Mouse (Mus musculus) MEL (cell line): Measurements from ENCODE around the gene Tec. TPM values are rescaled to one million over a fixed set of nuclear protein-coding genes. Genes with fewer than 3 reads are reported as not detected.

ENCODE experiments used
- DNase-seq: peaks from one replicate; pipeline ENCODE4 v3.0.0; 2011; ENCODE audit warnings: low read depth, low spot score
- H3K27ac ChIP-seq: 2 replicates; pipeline ENCODE4 v1.5.1; 2012; ENCODE audit warnings: low read depth, mild to moderate bottlenecking, control low read depth, low read length, moderate library complexity; ENCODE audit not compliant: control insufficient read depth
- H3K27me3 ChIP-seq, 2 experiments: fragments of 150-350 bp in 1 of 2; sonication (generic) in 1 of 2; 2 replicates each; pipeline ENCODE4 v1.6.1; 2012; ENCODE audit warnings: low read length in 2 of 2, mild to moderate bottlenecking in 2 of 2, improper control_type of control experiment in 1 of 2, moderate library complexity in 1 of 2; ENCODE audit not compliant: insufficient read depth in 2 of 2, control insufficient read depth in 1 of 2
- H3K36me3 ChIP-seq, 2 experiments: 2 replicates each; pipeline ENCODE4 v1.6.1; 2012 to 2014; ENCODE audit warnings: low read length in 2 of 2, improper control_type of control experiment in 1 of 2, inconsistent platforms in 1 of 2, mild to moderate bottlenecking in 1 of 2; ENCODE audit not compliant: insufficient read depth in 2 of 2, control insufficient read depth in 1 of 2
- H3K4me1 ChIP-seq, 2 experiments: fragments of 150-350 bp in 1 of 2; sonication (generic) in 1 of 2; 2 replicates each; pipeline ENCODE4 v1.6.1; 2012; ENCODE audit warnings: low read length in 2 of 2, improper control_type of control experiment in 1 of 2, mild to moderate bottlenecking in 1 of 2; ENCODE audit not compliant: insufficient read depth in 2 of 2, control insufficient read depth in 1 of 2
- H3K4me3 ChIP-seq, 2 experiments: fragments of 150-350 bp in 1 of 2; sonication (generic) in 1 of 2; 2 replicates each; pipeline ENCODE4 v1.5.1; 2012; ENCODE audit warnings: low read depth in 2 of 2, low read length in 2 of 2, mild to moderate bottlenecking in 2 of 2, moderate library complexity in 2 of 2, control low read depth in 1 of 2, improper control_type of control experiment in 1 of 2; ENCODE audit not compliant: control insufficient read depth in 1 of 2, insufficient read depth in 1 of 2
- H3K79me2 ChIP-seq: 2 replicates; pipeline ENCODE4 v1.6.1; 2012; ENCODE audit warnings: mild to moderate bottlenecking, low read length, moderate library complexity; ENCODE audit not compliant: control insufficient read depth, poor library complexity, insufficient read depth
- H3K9ac ChIP-seq: 2 replicates; pipeline ENCODE4 v1.6.1; 2012; ENCODE audit warnings: low read depth, mild to moderate bottlenecking, control low read depth, low read length, moderate library complexity; ENCODE audit not compliant: control insufficient read depth, poor library complexity, severe bottlenecking
- H3K9me3 ChIP-seq: fragments of 150-350 bp; sonication (generic); replicated peaks from 2 replicates; pipeline ENCODE4 v1.6.1; 2012; ENCODE audit warnings: mild to moderate bottlenecking, low read length, improper control_type of control experiment, moderate library complexity; ENCODE audit not compliant: insufficient read depth
- BHLHE40 ChIP-seq: IDR thresholded peaks from 2 replicates; pipeline ENCODE4 v1.6.1; 2012; ENCODE audit warnings: low read depth, mild to moderate bottlenecking, inconsistent platforms, low read length, improper control_type of control experiment, borderline replicate concordance
- CHD1 ChIP-seq: IDR thresholded peaks from 2 replicates; pipeline ENCODE4 v1.6.1; 2012; ENCODE audit warnings: low read depth, mild to moderate bottlenecking, inconsistent platforms, low read length, improper control_type of control experiment
- CHD2 ChIP-seq: IDR thresholded peaks from 2 replicates; pipeline ENCODE4 v1.6.1; 2011; ENCODE audit warnings: low read length, improper control_type of control experiment
- CTCF ChIP-seq, 3 experiments: IDR thresholded peaks in 2 of 3; conservative IDR thresholded peaks in 1 of 3; 2 replicates each; pipeline ENCODE4 v1.5.1; 2011 to 2012; ENCODE audit warnings: low read length in 3 of 3, low read depth in 2 of 3, mild to moderate bottlenecking in 2 of 3, improper control_type of control experiment in 1 of 3, inconsistent platforms in 1 of 3, mixed read lengths in 1 of 3, moderate library complexity in 1 of 3; ENCODE audit not compliant: control insufficient read depth in 1 of 3, insufficient read depth in 1 of 3, poor library complexity in 1 of 3, severe bottlenecking in 1 of 3
- E2F4 ChIP-seq: IDR thresholded peaks from 2 replicates; pipeline ENCODE4 v1.6.1; 2011; ENCODE audit warnings: low read depth, low read length, improper control_type of control experiment, borderline replicate concordance
- EP300 ChIP-seq, 2 experiments: IDR thresholded peaks; 2 replicates each; pipeline ENCODE4 v1.6.1; 2011; ENCODE audit warnings: improper control_type of control experiment in 2 of 2, low read length in 2 of 2, low read depth in 1 of 2, mild to moderate bottlenecking in 1 of 2
- GABPA ChIP-seq: IDR thresholded peaks from 2 replicates; pipeline ENCODE4 v1.6.1; 2012; ENCODE audit warnings: low read depth, mild to moderate bottlenecking, inconsistent platforms, low read length, improper control_type of control experiment, moderate library complexity
- GATA1 ChIP-seq: IDR thresholded peaks from 2 replicates; pipeline ENCODE4 v1.6.1; 2011; ENCODE audit warnings: low read depth, low read length, improper control_type of control experiment
- MAZ ChIP-seq: IDR thresholded peaks from 2 replicates; pipeline ENCODE4 v1.6.1; 2012; ENCODE audit warnings: low read depth, mild to moderate bottlenecking, inconsistent platforms, low read length, improper control_type of control experiment
- MYC ChIP-seq: IDR thresholded peaks from 2 replicates; pipeline ENCODE4 v1.6.1; 2011; ENCODE audit warnings: low read depth, mild to moderate bottlenecking, low read length, improper control_type of control experiment, moderate library complexity
- NELFE ChIP-seq: IDR thresholded peaks from 2 replicates; pipeline ENCODE4 v1.6.1; 2011; ENCODE audit warnings: low read depth, low read length, improper control_type of control experiment
- NRF1 ChIP-seq: IDR thresholded peaks from 2 replicates; pipeline ENCODE4 v1.6.1; 2014; ENCODE audit warnings: low read depth, mild to moderate bottlenecking, inconsistent platforms, low read length, improper control_type of control experiment, moderate library complexity; ENCODE audit not compliant: poor library complexity, insufficient read depth, severe bottlenecking
- POLR2AphosphoS5 ChIP-seq: IDR thresholded peaks from 2 replicates; pipeline ENCODE4 v1.6.1; 2012; ENCODE audit warnings: low read depth, borderline replicate concordance, mild to moderate bottlenecking, inconsistent platforms, low read length, moderate library complexity, mixed read lengths
- RAD21 ChIP-seq: IDR thresholded peaks from 2 replicates; pipeline ENCODE4 v1.6.1; 2011; ENCODE audit warnings: mild to moderate bottlenecking, low read depth, low read length, improper control_type of control experiment
- SIN3A ChIP-seq: IDR thresholded peaks from 2 replicates; pipeline ENCODE4 v1.6.1; 2012; ENCODE audit warnings: low read length, improper control_type of control experiment, inconsistent platforms
- TAL1 ChIP-seq: IDR thresholded peaks from 2 replicates; pipeline ENCODE4 v1.6.1; 2012; ENCODE audit warnings: mild to moderate bottlenecking, inconsistent platforms, low read length, moderate library complexity, mixed read lengths
- TCF12 ChIP-seq: IDR thresholded peaks from 2 replicates; pipeline ENCODE4 v1.6.1; 2014; ENCODE audit warnings: low read depth, mild to moderate bottlenecking, inconsistent platforms, low read length, improper control_type of control experiment, moderate library complexity
- USF2 ChIP-seq, 2 experiments: IDR thresholded peaks; 2 replicates each; pipeline ENCODE4 v1.6.1; 2011 to 2012; ENCODE audit warnings: improper control_type of control experiment in 2 of 2, low read length in 2 of 2, borderline replicate concordance in 1 of 2, inconsistent platforms in 1 of 2, low read depth in 1 of 2, mild to moderate bottlenecking in 1 of 2; ENCODE audit not compliant: insufficient read depth in 1 of 2
- ZKSCAN1 ChIP-seq: IDR thresholded peaks from 2 replicates; pipeline ENCODE4 v1.6.1; 2012; ENCODE audit warnings: low read depth, mild to moderate bottlenecking, inconsistent platforms, low read length, improper control_type of control experiment, moderate library complexity
- polyA plus RNA-seq, 2 experiments: library from polyadenylated mRNA; stranded (reverse) in 1 of 2; unstranded in 1 of 2; fragments of >175 nt in 1 of 2; fragments of >200 nt in 1 of 2; gene quantifications; 2 replicates each; pipeline versions ENCODE4 v1.2.1 to v1.2.4; 2012; ENCODE audit warnings: low replicate concordance in 2 of 2, low read depth in 1 of 2; ENCODE audit not compliant: insufficient read length in 2 of 2, insufficient read depth in 1 of 2, missing spikeins in 1 of 2
- total RNA-seq: library from RNA; depleted of rRNA; stranded (reverse); fragments of 300-350 nt; gene quantifications from 2 replicates; pipeline ENCODE4 v1.2.3, GENCODE M21; 2012

Tec gene
- total and polyA plus RNA-seq, 3 experiments = 44.8 to 61.1 TPM; not detected in 1

- no peak for TF ChIP-seq BHLHE40
- peak; percentile 34; the same call in 1 of the 2 replicates for TF ChIP-seq CHD1
- TF ChIP-seq NELFE = peak; percentile 69
- TF ChIP-seq EP300 (IDR thresholded peaks at IDR 0.05; ENCODE audit: low read depth in 1 of 2, low read length in 2 of 2) = no peak; a peak in 1 of 4 replicates
- TF ChIP-seq RAD21 = no peak
- peak; percentile 55 for TF ChIP-seq MAZ
- TF ChIP-seq POLR2AphosphoS5 = no peak
- TF ChIP-seq CTCF (IDR thresholded peaks at IDR 0.05 in 2 of 3, conservative IDR thresholded peaks at IDR 0.05 in 1 of 3; ENCODE audit: control insufficient read depth in 1 of 3, insufficient read depth in 1 of 3, low read depth in 2 of 3, low read length in 3 of 3, poor library complexity in 1 of 3, severe bottlenecking in 1 of 3) = peak in 2 of 3 experiments; percentile 37 to 48; a peak in 4 of 6 replicates
- TF ChIP-seq E2F4 = no peak
- no peak for TF ChIP-seq USF2 (IDR thresholded peaks at IDR 0.05; ENCODE audit: borderline replicate concordance in 1 of 2, insufficient read depth in 1 of 2, low read depth in 1 of 2, low read length in 2 of 2)
- no peak for TF ChIP-seq GABPA
- peak; percentile 45; the same call in 1 of the 2 replicates for TF ChIP-seq TCF12
- no peak for TF ChIP-seq CHD2
- peak; percentile 57 for TF ChIP-seq NRF1
- TF ChIP-seq SIN3A = peak; percentile 82
- TF ChIP-seq MYC = no peak; the same call in 1 of the 2 replicates
- no peak for TF ChIP-seq ZKSCAN1
Observed at GRCm38 (mm10) chr5:72913648-72914557, 45.6 kb upstream of the Tec start, which contains the start of gene Slain2 (continued).

- Histone ChIP-seq H3K27ac (no peak overlapping the region), H3K4me3 (no peak overlapping the region), H3K9ac (no peak overlapping the region), H3K9me3 (no peaks in the 10 kb centered on the region), H3K4me1 (peaks cover 7 to 38% of the 10 kb centered on the region in 2 experiments), H3K79me2 (peaks cover 21% of the 10 kb centered on the region), H3K36me3 (peaks cover 0 to 40% of the 10 kb centered on the region in 2 experiments; a peak in 2 of 4 replicates), H3K27me3 (no peaks in the 10 kb centered on the region)
- TF ChIP-seq GATA1 (0 out of 2 replicates have a peak, but pooled peaks have one; percentile 13), TAL1 (peak; percentile 40), MYC (no peak)
- DNase-seq = no peak
Observed at GRCm38 (mm10) chr5:72911284-72911683, 43.0 kb upstream of the Tec start.
